Mouse (Mus musculus): ENCODE results near the gene Ncam2. TPM values are rescaled to one million over a fixed set of nuclear protein-coding genes. Genes with fewer than 3 reads are reported as not detected.

Gene Ncam2
- polyA plus RNA-seq, 1 experiment from 2014 or later: 4.1 TPM

GRCm38 (mm10) chr16:81273597-81274360 is 73.3 kb downstream of the Ncam2 start:
- WGBS: 83% methylated on average over 2 of the region's 2 CpGs
- Histone ChIP-seq H3K27me3 (replicated peaks; ENCODE audit: control insufficient read depth, insufficient read depth, low read length) (no peaks in the 10 kb centered on the region), H3K27ac (replicated peaks; ENCODE audit: low read depth, low read length) (no peak overlapping the region), H3K4me1 (ENCODE audit: control insufficient read depth, insufficient read depth, low read length) (no peaks in the 10 kb centered on the region), H3K4me2 (ENCODE audit: low read depth, low read length) (no peak overlapping the region), H3K9ac (ENCODE audit: low read depth, low read length) (no peak overlapping the region), H3K9me3 (ENCODE audit: control insufficient read depth, low read length) (no peaks in the 10 kb centered on the region), H3K36me3 (ENCODE audit: control insufficient read depth, insufficient read depth, low read length) (no peaks in the 10 kb centered on the region), H3K4me3 (ENCODE audit: low read depth, low read length) (no peak overlapping the region)
- ATAC-seq (ENCODE audit: low read depth) (no peak), DNase-seq (ENCODE audit: low spot score) (no peak)

GRCm38 (mm10) chr16:81284241-81284640 is 83.7 kb downstream of the Ncam2 start:
- Histone ChIP-seq H3K4me2 (ENCODE audit: low read depth, low read length) (no peak overlapping the region), H3K9me3 (ENCODE audit: control insufficient read depth, low read length) (no peaks in the 10 kb centered on the region), H3K36me3 (ENCODE audit: control insufficient read depth, insufficient read depth, low read length) (no peaks in the 10 kb centered on the region), H3K4me3 (ENCODE audit: low read depth, low read length) (no peak overlapping the region), H3K4me1 (ENCODE audit: control insufficient read depth, insufficient read depth, low read length) (no peaks in the 10 kb centered on the region), H3K9ac (ENCODE audit: low read depth, low read length) (no peak overlapping the region), H3K27ac (replicated peaks; ENCODE audit: low read depth, low read length) (no peak overlapping the region), H3K27me3 (replicated peaks; ENCODE audit: control insufficient read depth, insufficient read depth, low read length) (no peaks in the 10 kb centered on the region)
- WGBS: 41% methylated on average over 5 of the region's 5 CpGs
- peak; percentile 32 for DNase-seq (ENCODE audit: low spot score)
- ATAC-seq (ENCODE audit: low read depth): no peak

- Histone ChIP-seq H3K36me3 (ENCODE audit: control insufficient read depth, insufficient read depth, low read length) (no peaks in the 10 kb centered on the region), H3K9ac (ENCODE audit: low read depth, low read length) (no peak overlapping the region), H3K4me2 (ENCODE audit: low read depth, low read length) (no peak overlapping the region), H3K4me3 (ENCODE audit: low read depth, low read length) (no peak overlapping the region), H3K4me1 (ENCODE audit: control insufficient read depth, insufficient read depth, low read length) (no peaks in the 10 kb centered on the region), H3K27me3 (replicated peaks; ENCODE audit: control insufficient read depth, insufficient read depth, low read length) (no peaks in the 10 kb centered on the region), H3K9me3 (ENCODE audit: control insufficient read depth, low read length) (no peaks in the 10 kb centered on the region), H3K27ac (replicated peaks; ENCODE audit: low read depth, low read length) (no peak overlapping the region)
- ATAC-seq (ENCODE audit: low read depth): 0 out of 2 replicates have a peak, but pooled peaks have one; percentile 30
- WGBS: 56% methylated on average over 7 of the region's 7 CpGs
- DNase-seq (ENCODE audit: low spot score): peak; percentile 14
These were observed 84.7 kb downstream of the Ncam2 start for GRCm38 (mm10) chr16:81284859-81285837.

DNA sequence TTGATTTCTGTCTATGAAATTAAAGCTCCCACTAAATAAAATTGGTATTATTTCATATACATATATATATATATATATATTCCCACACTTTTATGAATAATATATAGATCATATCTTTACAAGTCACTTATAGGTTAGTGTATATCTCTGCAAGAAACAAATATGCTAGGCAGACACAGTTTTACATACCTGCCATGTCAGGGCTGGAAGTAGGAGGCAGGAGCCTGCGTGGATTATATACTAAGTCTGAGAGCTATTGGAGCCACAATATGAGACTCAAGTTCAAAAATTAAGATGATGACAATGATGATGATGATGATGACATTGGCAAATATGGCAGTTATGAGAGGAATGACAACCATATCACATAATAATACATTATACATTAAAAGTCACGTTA is 85.4 kb downstream of the Ncam2 start:
- DNase-seq (ENCODE audit: low spot score): no peak
- Histone ChIP-seq H3K27me3 (replicated peaks; ENCODE audit: control insufficient read depth, insufficient read depth, low read length) (no peaks in the 10 kb centered on the region), H3K4me1 (ENCODE audit: control insufficient read depth, insufficient read depth, low read length) (no peaks in the 10 kb centered on the region), H3K9me3 (ENCODE audit: control insufficient read depth, low read length) (no peaks in the 10 kb centered on the region), H3K27ac (replicated peaks; ENCODE audit: low read depth, low read length) (no peak overlapping the region), H3K4me3 (ENCODE audit: low read depth, low read length) (no peak overlapping the region), H3K36me3 (ENCODE audit: control insufficient read depth, insufficient read depth, low read length) (no peaks in the 10 kb centered on the region), H3K4me2 (ENCODE audit: low read depth, low read length) (no peak overlapping the region), H3K9ac (ENCODE audit: low read depth, low read length) (no peak overlapping the region)
- 85% methylated on average over 2 of the region's 2 CpGs for whole genome bisulfite sequencing
- ATAC-seq (ENCODE audit: low read depth): no peak

DNA sequence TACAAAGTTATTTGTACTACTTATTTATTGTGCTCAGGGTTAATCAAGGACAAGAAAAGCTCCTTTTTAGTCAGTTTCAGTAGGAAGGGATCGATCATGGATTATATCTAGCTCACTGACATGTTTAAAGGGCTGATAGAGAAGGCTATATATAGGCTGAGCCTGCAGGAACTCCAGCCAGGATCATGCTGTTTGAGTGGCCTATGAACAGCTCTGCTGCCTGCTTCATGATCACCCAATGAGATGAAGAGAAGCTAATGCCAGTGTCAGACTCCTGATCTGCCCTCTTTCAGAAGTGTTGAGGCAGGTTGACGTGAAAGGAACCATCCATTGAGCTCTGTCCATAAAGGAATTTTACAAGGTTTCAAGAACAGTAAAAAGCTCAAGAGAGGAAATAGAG is 103.3 kb downstream of the Ncam2 start:
- Histone ChIP-seq H3K4me1 (ENCODE audit: control insufficient read depth, insufficient read depth, low read length) (no peaks in the 10 kb centered on the region), H3K9ac (ENCODE audit: low read depth, low read length) (no peak overlapping the region), H3K4me3 (ENCODE audit: low read depth, low read length) (no peak overlapping the region), H3K27ac (replicated peaks; ENCODE audit: low read depth, low read length) (no peak overlapping the region), H3K36me3 (ENCODE audit: control insufficient read depth, insufficient read depth, low read length) (no peaks in the 10 kb centered on the region), H3K4me2 (ENCODE audit: low read depth, low read length) (no peak overlapping the region), H3K9me3 (ENCODE audit: control insufficient read depth, low read length) (no peaks in the 10 kb centered on the region), H3K27me3 (replicated peaks; ENCODE audit: control insufficient read depth, insufficient read depth, low read length) (no peaks in the 10 kb centered on the region)
- ATAC-seq (ENCODE audit: low read depth): no peak
- 75% methylated on average over 2 of the region's 2 CpGs for WGBS
- no peak for DNase-seq (ENCODE audit: low spot score)

- 85% methylated on average over 3 of the region's 3 CpGs for WGBS
- H3K27ac ChIP-seq (replicated peaks; ENCODE audit: low read depth, low read length): no peak overlapping the region
These were observed 108.7 kb downstream of the Ncam2 start for GRCm38 (mm10) chr16:81309215-81309614.

GRCm38 (mm10) chr16:81319037-81319436 is 118.5 kb downstream of the Ncam2 start:
- Histone ChIP-seq H3K4me3 (ENCODE audit: low read depth, low read length) (no peak overlapping the region), H3K36me3 (ENCODE audit: control insufficient read depth, insufficient read depth, low read length) (no peaks in the 10 kb centered on the region), H3K9ac (ENCODE audit: low read depth, low read length) (no peak overlapping the region), H3K27ac (replicated peaks; ENCODE audit: low read depth, low read length) (no peak overlapping the region), H3K4me1 (ENCODE audit: control insufficient read depth, insufficient read depth, low read length) (no peaks in the 10 kb centered on the region), H3K27me3 (replicated peaks; ENCODE audit: control insufficient read depth, insufficient read depth, low read length) (no peaks in the 10 kb centered on the region), H3K4me2 (ENCODE audit: low read depth, low read length) (no peak overlapping the region), H3K9me3 (ENCODE audit: control insufficient read depth, low read length) (no peaks in the 10 kb centered on the region)
- no peak for ATAC-seq (ENCODE audit: low read depth)
- WGBS: 87% methylated on average over 1 of the region's 1 CpGs
- DNase-seq (ENCODE audit: low spot score): no peak

More at GRCm38 (mm10) chr16:81309215-81309614, 108.7 kb downstream of the Ncam2 start:
- no peak for DNase-seq (ENCODE audit: low spot score)
- Histone ChIP-seq H3K4me3 (ENCODE audit: low read depth, low read length) (no peak overlapping the region), H3K9me3 (ENCODE audit: control insufficient read depth, low read length) (no peaks in the 10 kb centered on the region), H3K9ac (ENCODE audit: low read depth, low read length) (no peak overlapping the region), H3K27me3 (replicated peaks; ENCODE audit: control insufficient read depth, insufficient read depth, low read length) (no peaks in the 10 kb centered on the region), H3K36me3 (ENCODE audit: control insufficient read depth, insufficient read depth, low read length) (no peaks in the 10 kb centered on the region), H3K4me1 (ENCODE audit: control insufficient read depth, insufficient read depth, low read length) (no peaks in the 10 kb centered on the region), H3K4me2 (ENCODE audit: low read depth, low read length) (no peak overlapping the region)
- ATAC-seq (ENCODE audit: low read depth): no peak

DNA sequence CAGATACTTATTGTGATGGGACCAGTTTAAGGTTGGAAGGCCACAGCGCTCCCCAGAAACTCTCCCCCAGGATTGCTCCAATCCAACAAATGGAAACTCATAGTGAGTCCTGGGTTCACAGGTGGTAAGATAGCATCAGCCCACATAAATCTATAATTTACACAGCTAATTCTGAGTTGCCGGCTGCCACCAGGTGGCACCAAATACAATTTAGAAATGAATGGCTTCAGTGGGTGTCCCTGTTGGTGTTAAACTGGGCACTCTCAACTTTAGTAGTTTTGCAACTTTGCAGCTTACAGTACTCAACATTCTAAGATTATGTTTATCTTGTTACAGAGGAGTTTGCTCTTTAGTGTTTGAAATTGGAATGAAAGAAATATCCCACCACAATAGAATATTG is 130.0 kb downstream of the Ncam2 start:
- H3K4me3 ChIP-seq (ENCODE audit: low read depth, low read length): no peak overlapping the region
- no peaks in the 10 kb centered on the region for H3K4me1 ChIP-seq (ENCODE audit: control insufficient read depth, insufficient read depth, low read length)
- H3K27ac ChIP-seq (replicated peaks; ENCODE audit: low read depth, low read length): no peak overlapping the region
- no peaks in the 10 kb centered on the region for H3K9me3 ChIP-seq (ENCODE audit: control insufficient read depth, low read length)
- no peak overlapping the region for H3K4me2 ChIP-seq (ENCODE audit: low read depth, low read length)
- no peak overlapping the region for H3K9ac ChIP-seq (ENCODE audit: low read depth, low read length)
- H3K27me3 ChIP-seq (replicated peaks; ENCODE audit: control insufficient read depth, insufficient read depth, low read length): no peaks in the 10 kb centered on the region
- no peaks in the 10 kb centered on the region for H3K36me3 ChIP-seq (ENCODE audit: control insufficient read depth, insufficient read depth, low read length)
- 0 out of 2 replicates have a peak, but pooled peaks have one; percentile 22 for ATAC-seq (ENCODE audit: low read depth)
- WGBS: 19% methylated on average over 2 of the region's 2 CpGs
- peak; percentile 52 for DNase-seq (ENCODE audit: low spot score)
